Mouse (Mus musculus): Measurements from ENCODE around the gene Slco1c1.

The Slco1c1 gene

GRCm38 (mm10) chr6:141523747-141524640, at the start of gene Slco1c1:
Gene Slco1c1, plus strand, starts transcription at chr6:141524368.
- peak; percentile 8 for DNase-seq

- DNase-seq: no peak
Observed at GRCm38 (mm10) chr6:141474696-141475095, 49.5 kb upstream of the Slco1c1 start.

GRCm38 (mm10) chr6:141485302-141486021, 38.7 kb upstream of the Slco1c1 start:
- DNase-seq: no peak

- peak; percentile 20 for DNase-seq
Observed at GRCm38 (mm10) chr6:141487266-141487665, 36.9 kb upstream of the Slco1c1 start.

DNA sequence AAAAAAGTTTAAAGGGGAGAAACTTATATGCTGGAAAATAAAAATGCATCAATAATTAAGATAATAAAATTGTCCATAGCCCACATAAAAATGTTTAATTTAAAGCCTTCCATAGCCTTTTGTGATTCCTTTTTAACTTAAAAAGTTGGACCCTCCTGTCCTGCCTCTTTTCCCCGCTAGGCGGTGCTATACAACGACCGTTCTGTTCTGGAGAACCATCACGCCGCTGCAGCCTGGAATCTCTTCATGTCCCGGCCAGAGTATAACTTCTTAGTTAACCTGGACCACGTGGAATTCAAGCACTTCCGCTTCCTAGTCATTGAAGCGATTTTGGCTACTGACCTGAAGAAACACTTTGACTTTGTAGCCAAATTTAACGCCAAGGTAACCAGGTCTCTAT, 35.5 kb upstream of the Slco1c1 start:
- DNase-seq: peak; percentile 5

DNA sequence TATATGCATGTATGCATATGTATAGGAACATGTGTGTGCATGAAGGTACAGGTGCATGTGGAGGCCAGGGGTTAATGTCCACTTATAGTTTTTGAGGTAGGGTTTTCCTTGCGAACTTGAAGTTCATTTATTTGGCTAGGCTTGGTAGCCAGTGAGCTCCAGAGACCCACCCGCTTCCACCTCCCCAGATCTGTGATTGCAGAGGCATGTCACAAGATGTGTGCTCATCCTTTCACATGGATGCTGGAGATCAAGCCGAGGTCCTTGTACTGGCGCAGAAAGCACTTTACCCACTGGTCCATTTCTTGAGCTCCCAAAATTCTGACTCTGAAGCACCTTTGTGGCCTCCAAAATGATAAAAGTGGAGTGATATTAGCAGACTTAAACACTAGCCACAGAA, 29.3 kb upstream of the Slco1c1 start:
- DNase-seq: no peak

DNA sequence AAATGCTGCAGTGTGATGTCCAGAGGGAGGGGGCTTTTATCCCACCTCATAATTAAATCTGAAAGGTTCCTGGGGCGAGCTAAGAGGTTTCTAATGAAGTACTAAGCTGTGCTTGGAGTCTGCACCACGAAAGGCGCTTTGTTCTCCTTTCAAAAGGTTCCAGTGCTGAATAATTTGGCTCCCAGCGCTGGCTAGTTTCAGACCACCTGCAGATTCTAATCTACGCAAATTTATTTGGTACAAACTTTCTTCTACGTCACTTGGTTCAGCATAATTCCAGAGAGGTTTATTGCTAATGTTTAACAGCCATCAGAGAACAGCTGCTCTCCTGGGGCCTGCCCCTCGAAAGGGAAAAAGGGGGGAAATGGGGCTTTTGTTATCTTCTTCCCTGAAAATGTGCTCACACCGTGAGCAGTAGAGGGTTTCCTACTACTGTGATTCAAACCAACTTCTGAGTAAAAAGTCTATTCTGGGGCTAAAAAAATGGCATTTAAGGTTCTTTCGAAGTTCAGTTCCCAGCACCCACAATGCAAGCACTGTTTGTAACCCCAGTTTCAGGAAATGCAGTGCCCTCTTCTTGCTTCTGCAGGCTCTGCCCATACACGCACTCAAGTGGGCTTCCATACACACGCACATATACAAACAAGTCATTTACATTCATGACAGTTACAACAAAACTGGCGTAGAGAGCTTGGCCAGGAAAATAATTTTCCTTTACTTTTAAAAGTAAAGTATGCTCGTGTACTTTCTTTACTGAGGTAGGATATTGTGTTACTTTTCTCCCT, 28.3 kb upstream of the Slco1c1 start:
- DNase-seq: peak; percentile 12

DNA sequence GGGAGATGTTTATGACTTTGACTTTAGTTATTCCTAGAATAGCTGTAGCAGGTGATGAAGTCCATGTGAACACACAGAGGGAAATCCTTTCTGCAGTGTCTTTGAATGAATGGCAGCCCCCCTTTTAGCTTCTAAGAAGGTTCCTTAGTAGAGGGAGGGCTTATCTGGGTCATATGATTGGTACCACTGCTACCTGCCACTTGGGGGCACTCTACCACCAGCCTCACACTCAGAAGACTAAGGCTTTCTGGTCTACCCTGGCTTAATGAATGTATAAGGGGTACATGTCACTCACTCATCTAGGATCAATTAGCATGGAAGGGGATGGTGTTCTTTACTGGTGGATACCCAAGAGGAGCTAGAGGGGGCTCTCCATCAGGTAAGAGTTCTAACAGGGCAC, 24.7 kb upstream of the Slco1c1 start:
- DNase-seq: no peak

GRCm38 (mm10) chr6:141501171-141501570, 23.0 kb upstream of the Slco1c1 start:
- no peak for DNase-seq

GRCm38 (mm10) chr6:141522541-141522940, 1.6 kb upstream of the Slco1c1 start:
- no peak for DNase-seq

- peak; percentile 8 for DNase-seq
Observed at GRCm38 (mm10) chr6:141525787-141526186, 1.6 kb downstream of the Slco1c1 start.

DNA sequence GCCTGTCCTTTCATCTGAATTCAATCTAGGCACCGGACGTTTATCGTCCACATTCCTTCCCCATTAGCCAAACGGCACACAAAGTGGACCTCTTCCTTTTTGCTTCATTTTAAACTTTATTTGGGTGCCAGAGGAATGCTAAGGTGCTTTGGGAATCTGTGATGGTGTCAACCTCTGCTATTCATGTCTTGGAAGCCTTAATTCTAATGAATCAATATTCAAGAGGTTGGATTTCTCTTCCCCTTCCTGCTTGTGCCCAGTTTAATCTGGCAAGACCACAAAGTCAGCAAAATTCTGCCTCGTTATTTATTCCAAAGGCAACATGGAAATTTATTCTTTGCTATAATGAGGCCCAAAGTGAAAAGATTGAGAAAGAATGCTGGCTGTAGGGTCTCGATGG, 6.7 kb downstream of the Slco1c1 start:
- no peak for DNase-seq

- DNase-seq: no peak
Observed at GRCm38 (mm10) chr6:141537298-141537697, 13.1 kb downstream of the Slco1c1 start.

GRCm38 (mm10) chr6:141541136-141541535, 17.0 kb downstream of the Slco1c1 start:
- DNase-seq: no peak

DNA sequence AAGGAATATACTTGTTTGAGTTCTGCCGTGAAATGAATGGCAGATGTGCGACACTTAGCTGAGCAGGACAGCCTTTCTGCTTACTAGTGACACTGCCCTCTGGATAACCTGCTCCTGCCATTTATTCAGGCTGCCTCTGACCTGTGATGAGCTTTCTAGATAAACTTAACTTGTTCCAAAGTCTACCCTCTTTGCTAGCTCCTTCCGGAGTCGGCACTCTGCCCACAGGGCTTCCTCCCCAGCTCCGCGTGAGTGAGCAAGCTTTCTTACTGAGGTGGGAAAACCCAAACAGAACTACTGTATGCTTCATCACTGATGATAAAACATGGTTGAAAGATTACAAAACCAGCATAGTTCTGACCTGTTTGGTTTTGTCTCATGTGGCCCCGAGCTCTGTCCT, 19.2 kb downstream of the Slco1c1 start:
- DNase-seq: no peak

DNA sequence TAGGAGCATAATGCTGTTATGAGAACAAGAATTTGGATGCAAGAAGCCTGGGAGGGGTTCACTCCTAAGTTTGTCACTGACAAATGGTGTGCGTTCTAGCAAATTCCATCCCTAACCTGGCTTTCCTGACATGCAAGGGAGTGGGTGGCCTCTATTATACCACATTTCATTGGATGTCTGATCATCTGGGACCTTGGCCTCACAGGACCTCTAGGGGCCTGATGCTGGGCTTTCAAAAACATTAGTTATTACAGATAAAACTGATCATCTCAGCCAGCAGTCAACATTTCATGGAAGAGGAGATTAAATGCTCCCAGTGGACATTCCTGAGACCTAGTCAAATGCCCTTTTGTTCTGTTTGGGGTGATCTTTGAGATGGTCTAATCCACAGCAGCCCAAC, 34.0 kb downstream of the Slco1c1 start:
- no peak for DNase-seq

GRCm38 (mm10) chr6:141567366-141567765, 43.2 kb downstream of the Slco1c1 start:
- DNase-seq: no peak

GRCm38 (mm10) chr6:141567852-141568558, 43.8 kb downstream of the Slco1c1 start:
- DNase-seq: peak; percentile 5

DNA sequence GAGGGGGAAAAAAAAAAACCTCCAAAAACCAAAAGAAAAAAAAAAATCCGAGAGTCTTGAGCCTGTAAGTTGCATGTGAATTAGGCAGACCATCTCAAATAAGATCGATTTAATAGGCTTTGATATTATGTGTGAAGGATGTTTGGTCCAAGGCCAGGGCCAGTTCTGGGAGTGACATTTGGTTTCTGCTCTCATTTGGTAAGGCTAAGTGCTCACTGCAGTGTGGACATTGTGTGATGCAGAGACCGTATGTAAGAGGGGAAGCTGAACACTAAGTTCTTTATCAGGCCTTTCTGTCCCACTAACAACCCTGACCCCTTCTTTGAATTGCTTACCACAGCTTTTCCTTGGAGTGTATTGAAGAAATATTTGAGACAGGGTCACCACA, 44.4 kb downstream of the Slco1c1 start:
- no peak for DNase-seq

DNA sequence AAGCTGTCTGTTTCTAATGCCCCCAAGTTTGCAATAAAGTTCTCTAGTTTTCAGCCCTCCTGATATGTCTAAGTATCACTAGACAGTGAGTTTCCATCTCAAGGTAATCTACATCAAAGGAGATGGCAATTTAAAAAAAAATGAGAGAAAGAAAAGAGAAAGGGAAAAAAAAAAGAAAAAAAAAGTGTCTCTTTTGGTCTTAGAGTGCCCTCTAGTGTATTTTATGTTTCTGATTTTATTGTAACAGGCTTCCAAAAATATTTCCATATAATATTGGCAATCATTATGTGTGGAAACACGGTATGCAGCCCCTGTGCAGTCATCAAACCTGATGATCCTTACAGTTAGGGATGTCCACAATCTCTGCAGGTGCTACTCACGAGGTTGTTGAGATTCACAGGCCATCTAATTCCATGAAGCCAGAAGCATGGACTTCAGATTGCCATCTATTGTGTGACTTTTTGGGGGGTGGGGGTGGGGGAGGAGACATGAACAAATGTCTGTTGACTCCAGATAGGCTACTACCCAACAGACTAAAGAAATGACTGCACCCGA, 52.6 kb downstream of the Slco1c1 start:
- no peak for DNase-seq

- no peak for DNase-seq
Observed at GRCm38 (mm10) chr6:141584791-141585403, 60.7 kb downstream of the Slco1c1 start.

GRCm38 (mm10) chr6:141590002-141590401, 65.8 kb downstream of the Slco1c1 start:
- no peak for DNase-seq
